Mouse (Mus musculus): ENCODE results near the gene Ccdc162. TPM values are rescaled to one million over a fixed set of nuclear protein-coding genes. Genes with fewer than 3 reads are reported as not detected.

Ccdc162 gene
- polyA plus RNA-seq (2015; fragmentation: Nextera tagmentation; extraction: Ambion mirVana), result 2.3 and 2.4 TPM in 2 replicates

DNA sequence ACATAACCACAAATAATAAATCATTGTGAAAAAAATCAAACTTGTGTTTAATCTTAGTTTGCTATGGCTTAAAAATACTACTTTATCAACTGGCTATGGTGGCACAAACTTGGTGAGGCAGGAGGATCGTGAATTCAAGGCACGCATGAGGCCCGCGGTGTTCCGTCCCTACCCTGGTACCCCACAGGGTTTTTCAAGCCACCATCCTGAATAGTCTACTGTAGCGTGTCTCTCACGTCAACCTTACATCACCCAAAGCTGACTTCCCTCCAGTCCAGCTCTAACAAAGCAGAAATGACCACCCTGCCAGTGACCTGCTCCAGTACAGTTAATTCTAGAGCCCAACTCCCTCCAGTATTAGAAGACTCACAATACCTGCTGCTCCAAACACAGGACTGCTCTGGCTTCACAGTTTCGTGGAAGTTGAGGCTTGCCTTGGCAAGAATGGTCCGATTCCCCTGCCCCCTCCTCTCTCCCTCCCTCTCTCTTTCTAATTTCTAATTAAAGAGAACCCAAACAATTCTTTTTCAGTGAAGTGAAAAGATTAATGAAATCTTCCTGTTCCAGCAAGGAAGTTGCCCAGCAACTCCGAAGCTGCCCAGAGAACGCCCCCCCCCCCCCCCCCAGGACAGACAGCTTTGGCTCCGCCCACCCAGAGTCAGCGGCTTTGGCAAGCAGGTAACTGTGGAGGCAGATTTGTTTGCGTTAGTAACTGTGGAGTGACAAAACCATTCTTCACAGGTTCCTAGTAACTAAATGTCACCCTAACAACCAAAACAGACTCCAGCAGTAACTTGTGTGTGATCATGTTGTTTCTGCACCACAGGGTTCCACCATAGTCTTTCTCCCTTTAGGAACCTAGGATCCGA, at the start of gene Ccdc162:
Gene Ccdc162, minus strand, starts transcription at position 606 of the 869 bp plus-strand sequence.
- DNase-seq (ENCODE audit: low spot score), result no peak

GRCm38 (mm10) chr10:41765586-41765985, 49.2 kb upstream of the Ccdc162 start:
- DNase-seq (ENCODE audit: low spot score), result no peak

DNA sequence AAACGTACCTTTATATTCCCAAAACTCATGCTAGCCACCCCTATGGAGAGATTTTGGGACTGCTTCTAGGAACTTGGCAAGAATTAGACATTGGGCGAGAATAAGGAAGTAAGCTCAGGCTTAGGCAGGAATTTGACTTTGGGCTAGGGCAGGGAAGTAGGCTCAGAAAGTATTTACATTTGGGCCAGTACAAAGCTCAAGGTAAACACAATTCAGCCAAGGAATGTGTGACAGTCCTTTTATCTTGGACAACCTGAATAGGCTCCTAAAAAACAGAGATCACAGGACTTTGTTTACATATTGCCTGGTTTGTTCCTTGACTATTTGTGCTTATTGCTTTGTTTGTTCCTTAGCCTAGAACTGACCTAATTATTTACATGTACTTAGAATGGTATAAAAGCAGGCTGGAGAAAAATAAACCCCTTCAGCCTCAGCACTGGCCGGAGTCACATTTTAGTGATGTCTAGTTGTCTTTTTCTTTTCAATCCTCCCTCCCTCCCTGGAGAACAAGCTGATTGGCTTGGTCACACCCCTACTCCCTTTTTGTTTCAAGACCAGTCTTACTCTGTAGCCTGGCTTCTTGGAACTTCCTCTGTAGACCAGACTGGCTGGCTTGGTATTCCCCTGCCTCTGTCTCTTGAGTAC, 47.4 kb upstream of the Ccdc162 start:
- no peak for DNase-seq (ENCODE audit: low spot score)

DNA sequence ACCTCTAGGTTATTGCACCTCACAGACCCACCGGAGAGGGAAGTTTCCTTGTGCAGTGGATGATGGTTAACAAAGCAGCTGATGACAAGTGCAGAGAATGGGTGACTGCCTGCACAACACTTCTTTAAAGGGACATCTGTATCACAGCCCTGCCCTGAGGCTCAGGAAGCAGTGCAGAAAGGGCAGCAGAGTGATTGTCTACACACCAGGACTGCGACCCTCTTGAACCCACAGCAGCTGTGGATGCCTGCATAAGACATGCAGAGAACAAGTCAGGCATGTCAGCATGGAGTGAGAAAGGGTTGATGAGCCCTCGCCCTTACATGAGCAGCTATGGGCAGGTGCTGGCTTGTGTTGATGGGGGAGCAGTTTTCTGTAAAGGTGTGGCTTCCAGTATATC, 44.4 kb upstream of the Ccdc162 start:
- no peak for DNase-seq (ENCODE audit: low spot score)

GRCm38 (mm10) chr10:41758041-41758440, 41.6 kb upstream of the Ccdc162 start:
- DNase-seq (ENCODE audit: low spot score), result no peak

- DNase-seq (ENCODE audit: low spot score), result no peak
Measured at GRCm38 (mm10) chr10:41757226-41757625, 40.8 kb upstream of the Ccdc162 start.

DNA sequence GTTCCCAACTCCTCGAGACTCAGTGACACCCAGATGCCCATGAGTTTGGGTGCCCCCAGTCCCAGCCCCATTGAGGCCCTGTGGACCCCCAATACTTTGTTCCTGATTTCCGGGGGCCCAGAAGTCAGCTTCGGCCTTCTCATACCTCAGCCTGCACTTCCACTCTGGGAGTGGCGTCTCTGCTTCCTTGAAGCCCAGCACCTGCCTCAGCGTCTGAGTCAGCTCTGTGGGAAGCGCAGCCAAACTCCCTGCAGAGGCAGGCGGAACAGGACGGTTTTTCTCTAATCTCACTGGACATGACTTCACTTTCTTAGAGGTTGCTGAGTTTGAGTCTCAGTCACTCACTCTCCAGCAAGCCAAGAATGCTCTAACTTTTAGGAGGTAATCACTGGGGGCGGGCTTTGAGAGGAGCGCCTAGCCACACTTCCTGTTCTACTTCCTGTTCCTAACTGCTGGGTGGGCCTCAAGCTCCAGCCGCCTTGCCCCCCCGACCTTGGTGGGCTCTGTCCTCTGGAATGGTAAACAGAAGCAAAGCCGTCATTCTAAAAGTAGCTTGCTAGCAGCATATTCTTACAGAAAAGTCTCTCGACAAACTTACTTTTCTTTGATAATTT, 35.5 kb upstream of the Ccdc162 start:
- peak; percentile 68 for DNase-seq (ENCODE audit: low spot score)

DNA sequence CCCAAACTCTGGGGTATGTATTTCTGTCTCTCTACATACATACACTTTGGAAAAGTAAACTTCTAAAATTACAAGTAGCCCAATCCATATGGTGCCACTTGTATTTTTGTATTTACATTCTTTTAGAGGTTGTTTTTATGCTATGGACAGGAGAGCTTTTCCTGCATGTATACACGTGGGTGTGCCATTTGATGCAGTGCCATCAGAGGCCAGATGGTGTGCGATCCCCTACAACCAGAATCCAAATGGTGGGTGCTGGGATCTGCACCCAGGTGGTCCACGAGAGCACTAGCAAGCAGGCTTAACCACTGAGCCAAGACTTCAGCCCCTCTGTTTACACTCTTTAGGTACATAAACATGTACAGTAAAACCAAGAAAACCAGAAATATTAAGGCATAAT, 32.9 kb upstream of the Ccdc162 start:
- no peak for DNase-seq (ENCODE audit: low spot score)

- no peak for DNase-seq (ENCODE audit: low spot score)
Measured at GRCm38 (mm10) chr10:41746554-41746953, 30.1 kb upstream of the Ccdc162 start.

DNA sequence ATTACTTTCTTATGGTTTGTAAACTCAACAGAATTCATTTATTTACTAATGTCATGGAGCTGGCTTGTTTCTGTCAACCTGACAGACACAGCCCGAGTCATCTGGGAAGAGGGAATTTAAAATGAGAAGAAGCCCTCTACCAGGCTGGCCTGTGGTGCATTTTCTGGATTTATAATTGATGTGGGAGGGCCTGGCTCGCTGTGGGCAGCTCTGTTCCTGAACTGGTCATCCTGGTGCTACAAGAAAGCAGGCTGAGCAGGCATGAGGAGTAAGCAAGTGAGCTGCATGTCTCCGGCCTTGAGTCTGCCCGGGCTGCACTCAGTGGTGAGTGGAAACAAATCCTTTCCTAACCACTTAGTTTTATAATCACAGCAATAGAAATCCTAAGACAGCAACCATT, 27.6 kb upstream of the Ccdc162 start:
- DNase-seq (ENCODE audit: low spot score), result no peak

DNA sequence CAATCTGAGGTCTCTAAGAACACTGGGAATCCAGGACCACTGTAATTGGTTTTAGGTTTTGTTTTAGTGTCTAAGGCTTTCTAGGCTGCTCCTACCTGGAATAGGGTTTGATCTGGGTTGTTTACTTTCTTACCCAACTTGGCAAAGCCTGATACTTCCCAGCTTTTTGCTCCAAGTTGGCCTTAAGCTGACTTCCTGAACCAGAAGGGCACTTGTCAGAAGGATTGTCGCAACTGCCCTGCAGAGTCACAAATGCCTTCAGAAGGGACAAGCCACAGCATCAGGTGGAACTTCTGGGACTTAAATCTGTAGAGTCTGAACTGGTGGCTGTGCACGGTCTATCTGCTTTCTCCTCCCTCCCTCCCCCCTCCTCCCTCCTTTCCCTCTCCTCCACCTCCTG, 23.8 kb upstream of the Ccdc162 start:
- no peak for DNase-seq (ENCODE audit: low spot score)

DNA sequence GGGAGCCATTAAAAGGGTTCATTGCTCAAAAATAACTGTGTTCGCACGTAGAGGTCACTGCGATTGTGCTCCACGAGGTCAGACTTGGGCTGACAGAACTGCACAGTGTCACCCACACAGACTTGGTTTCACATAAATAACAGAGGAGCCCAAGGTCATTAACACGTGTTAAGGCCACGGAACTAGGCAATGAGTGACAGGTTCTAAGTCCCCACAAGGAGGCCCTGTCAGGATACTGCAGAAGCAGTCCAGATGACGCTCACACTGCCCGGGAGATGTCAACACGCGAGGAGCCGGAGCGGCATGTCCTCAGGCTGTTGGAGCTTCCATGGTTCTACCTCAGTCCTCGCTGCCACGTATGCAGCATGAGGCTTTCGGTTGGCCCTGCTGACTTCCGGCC, 20.8 kb upstream of the Ccdc162 start:
- no peak for DNase-seq (ENCODE audit: low spot score)

- no peak for DNase-seq (ENCODE audit: low spot score)
Measured at GRCm38 (mm10) chr10:41735398-41735797, 19.0 kb upstream of the Ccdc162 start.

- no peak for DNase-seq (ENCODE audit: low spot score)
Measured at GRCm38 (mm10) chr10:41733214-41733613, 16.8 kb upstream of the Ccdc162 start.

DNA sequence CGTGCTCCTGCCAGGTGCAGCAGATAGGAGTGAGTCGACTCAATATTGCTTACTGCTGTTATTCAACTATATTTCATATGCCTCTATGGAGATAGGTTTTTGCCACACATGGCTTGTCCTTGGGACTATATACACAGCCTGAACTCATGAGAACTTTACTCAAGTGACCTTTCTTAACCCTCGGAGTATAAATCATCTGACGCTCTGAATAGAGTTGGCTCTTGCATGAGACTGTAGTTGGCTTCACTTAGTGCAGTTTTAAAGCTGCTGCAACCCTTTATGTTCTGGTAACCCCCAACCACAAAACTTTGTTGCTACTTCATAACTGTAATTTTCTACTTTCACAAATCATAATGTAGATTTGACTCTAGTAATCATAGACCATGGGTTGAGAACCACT, 15.5 kb upstream of the Ccdc162 start:
- DNase-seq (ENCODE audit: low spot score), result no peak

DNA sequence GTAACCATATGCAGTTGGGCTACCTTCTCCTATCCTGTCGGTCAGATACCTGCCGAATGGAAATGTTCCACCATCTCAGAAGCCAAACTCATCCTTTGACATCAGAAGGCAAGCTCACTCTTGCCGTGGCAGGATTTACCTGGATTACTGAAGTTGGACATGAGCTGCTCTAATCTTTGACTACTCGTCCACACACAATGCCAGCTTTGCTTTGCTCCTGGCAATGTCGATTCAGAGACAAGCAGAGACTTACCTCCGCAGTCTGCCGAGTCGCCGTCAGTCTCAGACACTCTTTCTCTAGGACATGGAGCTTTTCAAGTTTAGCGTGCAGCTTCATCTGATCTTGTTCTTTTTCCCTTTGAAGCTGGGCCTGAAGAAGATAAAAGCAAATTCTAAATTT, 14.3 kb upstream of the Ccdc162 start:
- DNase-seq (ENCODE audit: low spot score), result no peak

DNA sequence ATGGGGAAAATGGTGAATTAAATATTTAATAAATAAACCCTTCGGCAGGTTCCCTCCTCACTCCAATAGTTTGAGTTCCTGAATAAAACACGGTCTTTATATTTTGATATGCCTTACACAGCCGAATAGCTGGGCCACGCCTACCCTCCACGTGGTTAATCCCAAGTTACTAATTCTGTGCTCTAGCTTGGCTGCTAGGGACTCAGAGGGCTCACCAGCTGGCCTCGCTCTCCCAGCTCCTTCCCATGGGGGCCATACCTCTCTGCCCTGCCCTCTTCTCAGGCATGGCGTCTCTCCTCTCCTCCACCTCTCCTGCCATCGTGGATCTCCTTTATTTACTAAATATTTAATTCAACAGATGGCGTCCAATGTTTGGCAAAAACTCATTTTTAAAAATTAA, 9.8 kb upstream of the Ccdc162 start:
- DNase-seq (ENCODE audit: low spot score), result no peak

- no peak for DNase-seq (ENCODE audit: low spot score)
Measured at GRCm38 (mm10) chr10:41719587-41719986, 3.2 kb upstream of the Ccdc162 start.

- no peak for DNase-seq (ENCODE audit: low spot score)
Measured at GRCm38 (mm10) chr10:41715557-41715956, 877 bp downstream of the Ccdc162 start.

- DNase-seq (ENCODE audit: low spot score), result no peak
Measured at GRCm38 (mm10) chr10:41711467-41711866, 5.0 kb downstream of the Ccdc162 start.

DNA sequence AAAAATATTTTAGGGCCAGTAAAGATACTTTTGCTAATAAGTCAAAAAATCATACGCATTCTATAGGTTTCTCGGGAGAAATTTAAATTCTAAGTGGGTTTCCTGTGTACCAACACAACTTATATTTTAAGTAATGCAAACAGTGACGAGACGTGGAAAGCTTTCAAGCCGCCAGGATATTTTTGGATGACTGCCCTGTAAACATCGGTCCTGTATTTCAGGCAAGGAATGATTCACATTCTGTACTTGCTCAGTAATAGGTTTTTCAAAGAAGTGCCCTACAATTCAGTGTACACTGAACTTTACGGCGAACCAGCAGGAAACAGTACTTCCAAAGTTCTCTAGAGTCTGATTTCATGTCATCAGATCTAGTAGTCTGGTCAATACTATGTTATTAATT, 5.7 kb downstream of the Ccdc162 start:
- DNase-seq (ENCODE audit: low spot score), result no peak

GRCm38 (mm10) chr10:41709341-41709740, 7.1 kb downstream of the Ccdc162 start:
- no peak for DNase-seq (ENCODE audit: low spot score)
